Mouse (Mus musculus): Measurements from ENCODE around the gene Ugt1a8.

DNA sequence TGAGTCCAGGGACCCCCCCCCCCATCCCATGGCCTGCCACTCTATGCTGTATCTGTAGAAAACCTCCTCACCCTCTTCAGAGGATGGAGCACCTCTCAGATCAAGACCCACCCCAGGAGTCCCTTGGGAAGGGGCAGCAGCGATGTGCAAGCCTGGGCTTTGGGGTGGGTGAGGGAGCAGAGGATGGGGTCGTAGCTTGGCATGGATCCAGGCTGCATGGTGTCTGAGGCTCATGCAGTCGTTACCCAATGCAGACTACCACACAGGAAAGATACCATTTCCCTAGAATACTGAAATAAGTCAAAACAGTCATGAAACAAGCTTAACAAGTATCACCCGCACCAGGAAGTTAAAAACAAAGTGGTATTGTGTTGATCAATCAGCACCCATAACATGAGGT, 161.0 kb downstream of the Ugt1a8 start:
- TF ChIP-seq POLR2A (IDR thresholded peaks at IDR 0.05; ENCODE audit: extremely low read depth, insufficient read depth, low read length) (no peak), CTCF (IDR thresholded peaks at IDR 0.05; ENCODE audit: low read depth, low read length) (no peak)
